Mouse (Mus musculus): ENCODE measurements at regions not wholly inside any gene's neighbourhood (a gene's known extent, or its start where the extent isn't known, plus 50 kb on each side); places are given as distances from the start of the nearest gene placed in this dataset.

- no peak overlapping the region for H3K27ac ChIP-seq (ENCODE audit: low read length)
- H3K4me1 ChIP-seq (ENCODE audit: control insufficient read depth, low read depth, low read length): no peaks in the 10 kb centered on the region
- 55% methylated on average over 4 of the region's 4 CpGs for WGBS (ENCODE audit: insufficient replicate concordance)
- ATAC-seq (ENCODE audit: low read depth): no peak
- no peaks in the 10 kb centered on the region for H3K36me3 ChIP-seq (ENCODE audit: control insufficient read depth, insufficient read depth)
- no peak overlapping the region for H3K4me3 ChIP-seq (ENCODE audit: low read depth, low read length)
- H3K4me2 ChIP-seq (ENCODE audit: low read depth, low read length): no peak overlapping the region
- no peaks in the 10 kb centered on the region for H3K9me3 ChIP-seq (replicated peaks; ENCODE audit: control insufficient read depth, low read length)
- H3K9ac ChIP-seq (ENCODE audit: low read depth, low read length): no peak overlapping the region
- H3K27me3 ChIP-seq (ENCODE audit: control insufficient read depth, insufficient read depth, low read depth, low read length): no peaks in the 10 kb centered on the region
Observed at GRCm38 (mm10) chr4:142578536-142578935, 339.3 kb upstream of the Kazn start.

DNA sequence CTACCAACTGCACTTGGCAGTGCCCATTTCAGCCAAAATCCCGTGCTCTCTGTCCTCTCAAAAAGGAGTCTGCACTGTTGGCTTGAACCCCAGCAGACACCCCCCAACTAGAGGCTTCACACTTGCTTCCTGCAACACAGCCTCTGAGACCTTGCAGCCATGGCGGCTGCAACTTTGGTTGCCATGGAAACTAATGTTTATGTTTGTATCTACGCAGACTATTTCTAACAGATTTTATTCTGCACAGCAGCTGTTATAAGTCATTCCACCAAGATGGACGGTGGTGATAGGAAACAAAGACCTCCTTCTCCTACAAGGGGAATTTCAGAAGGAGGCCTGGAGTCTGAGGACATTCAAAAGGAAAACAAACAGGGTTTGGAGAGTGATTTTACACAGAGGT lies 338.3 kb upstream of the Kazn start:
- no peak for ATAC-seq (ENCODE audit: low read depth)
- 49% methylated on average over 4 of the region's 4 CpGs for WGBS (ENCODE audit: insufficient replicate concordance)
- no peak overlapping the region for H3K4me2 ChIP-seq (ENCODE audit: low read depth, low read length)
- H3K27ac ChIP-seq (ENCODE audit: low read length): no peak overlapping the region
- H3K9ac ChIP-seq (ENCODE audit: low read depth, low read length): no peak overlapping the region
- no peaks in the 10 kb centered on the region for H3K27me3 ChIP-seq (ENCODE audit: control insufficient read depth, insufficient read depth, low read depth, low read length)
- H3K4me3 ChIP-seq (ENCODE audit: low read depth, low read length): no peak overlapping the region
- no peaks in the 10 kb centered on the region for H3K36me3 ChIP-seq (ENCODE audit: control insufficient read depth, insufficient read depth)
- no peaks in the 10 kb centered on the region for H3K9me3 ChIP-seq (replicated peaks; ENCODE audit: control insufficient read depth, low read length)
- H3K4me1 ChIP-seq (ENCODE audit: control insufficient read depth, low read depth, low read length): no peaks in the 10 kb centered on the region

DNA sequence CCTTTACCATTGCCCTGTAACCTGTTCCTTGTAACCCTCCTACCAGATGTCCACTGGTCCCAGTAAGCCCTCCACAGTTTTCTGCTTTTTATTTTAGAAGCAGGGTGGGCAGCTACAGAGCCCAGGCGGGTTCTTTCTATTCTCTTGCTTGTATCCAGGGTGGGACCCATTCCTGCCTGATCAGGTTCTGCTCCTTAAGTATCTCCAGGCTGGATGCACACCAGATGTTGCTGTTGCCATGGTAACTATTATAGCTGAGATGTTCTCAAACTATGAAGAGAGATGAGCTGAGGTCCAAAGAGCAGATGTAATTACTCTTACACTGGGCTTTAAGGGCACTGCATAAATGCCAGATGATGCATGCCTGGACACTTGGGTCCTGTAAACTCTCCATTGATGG lies 335.3 kb upstream of the Kazn start:
- H3K36me3 ChIP-seq (ENCODE audit: control insufficient read depth, insufficient read depth): no peaks in the 10 kb centered on the region
- H3K4me2 ChIP-seq (ENCODE audit: low read depth, low read length): no peak overlapping the region
- H3K4me1 ChIP-seq (ENCODE audit: control insufficient read depth, low read depth, low read length): no peaks in the 10 kb centered on the region
- WGBS (ENCODE audit: insufficient replicate concordance): 33% methylated on average over 1 of the region's 1 CpGs
- no peak overlapping the region for H3K27ac ChIP-seq (ENCODE audit: low read length)
- no peaks in the 10 kb centered on the region for H3K27me3 ChIP-seq (ENCODE audit: control insufficient read depth, insufficient read depth, low read depth, low read length)
- ATAC-seq (ENCODE audit: low read depth): no peak
- no peaks in the 10 kb centered on the region for H3K9me3 ChIP-seq (replicated peaks; ENCODE audit: control insufficient read depth, low read length)
- no peak overlapping the region for H3K4me3 ChIP-seq (ENCODE audit: low read depth, low read length)
- H3K9ac ChIP-seq (ENCODE audit: low read depth, low read length): no peak overlapping the region

- Histone ChIP-seq H3K27ac (ENCODE audit: low read length) (no peak overlapping the region), H3K9ac (ENCODE audit: low read depth, low read length) (no peak overlapping the region), H3K36me3 (ENCODE audit: control insufficient read depth, insufficient read depth) (no peaks in the 10 kb centered on the region), H3K4me2 (ENCODE audit: low read depth, low read length) (no peak overlapping the region), H3K27me3 (ENCODE audit: control insufficient read depth, insufficient read depth, low read depth, low read length) (no peaks in the 10 kb centered on the region), H3K9me3 (replicated peaks; ENCODE audit: control insufficient read depth, low read length) (no peaks in the 10 kb centered on the region), H3K4me1 (ENCODE audit: control insufficient read depth, low read depth, low read length) (no peaks in the 10 kb centered on the region), H3K4me3 (ENCODE audit: low read depth, low read length) (no peak overlapping the region)
- 22% methylated on average over 7 of the region's 7 CpGs for WGBS (ENCODE audit: insufficient replicate concordance)
- ATAC-seq (ENCODE audit: low read depth): no peak
Observed at GRCm38 (mm10) chr4:142570712-142571111, 331.5 kb upstream of the Kazn start.

DNA sequence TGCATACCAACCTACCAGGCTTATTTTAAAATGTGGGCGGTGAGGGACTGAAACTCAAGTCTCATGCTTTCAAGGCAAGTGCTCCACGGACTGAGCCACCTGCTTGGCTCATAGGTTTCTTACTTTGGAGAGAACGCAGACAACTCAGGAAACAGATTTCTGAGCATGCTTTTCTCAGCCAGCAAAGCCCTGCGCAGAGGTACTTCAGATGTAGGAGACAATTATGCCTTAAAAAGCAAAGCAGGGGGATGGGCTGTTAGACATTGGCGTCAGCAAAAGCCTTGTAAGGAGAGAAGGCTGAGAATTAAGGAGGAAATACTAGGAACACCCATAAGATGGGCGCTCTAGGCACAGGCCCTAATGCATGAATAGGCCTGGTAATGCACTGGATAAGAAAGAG lies 329.4 kb upstream of the Kazn start:
- no peaks in the 10 kb centered on the region for H3K9me3 ChIP-seq (replicated peaks; ENCODE audit: control insufficient read depth, low read length)
- H3K9ac ChIP-seq (ENCODE audit: low read depth, low read length): no peak overlapping the region
- 58% methylated on average over 6 of the region's 6 CpGs for WGBS (ENCODE audit: insufficient replicate concordance)
- no peak overlapping the region for H3K4me3 ChIP-seq (ENCODE audit: low read depth, low read length)
- H3K27ac ChIP-seq (ENCODE audit: low read length): no peak overlapping the region
- H3K27me3 ChIP-seq (ENCODE audit: control insufficient read depth, insufficient read depth, low read depth, low read length): no peaks in the 10 kb centered on the region
- H3K4me2 ChIP-seq (ENCODE audit: low read depth, low read length): no peak overlapping the region
- H3K36me3 ChIP-seq (ENCODE audit: control insufficient read depth, insufficient read depth): no peaks in the 10 kb centered on the region
- H3K4me1 ChIP-seq (ENCODE audit: control insufficient read depth, low read depth, low read length): no peaks in the 10 kb centered on the region
- no peak for ATAC-seq (ENCODE audit: low read depth)

DNA sequence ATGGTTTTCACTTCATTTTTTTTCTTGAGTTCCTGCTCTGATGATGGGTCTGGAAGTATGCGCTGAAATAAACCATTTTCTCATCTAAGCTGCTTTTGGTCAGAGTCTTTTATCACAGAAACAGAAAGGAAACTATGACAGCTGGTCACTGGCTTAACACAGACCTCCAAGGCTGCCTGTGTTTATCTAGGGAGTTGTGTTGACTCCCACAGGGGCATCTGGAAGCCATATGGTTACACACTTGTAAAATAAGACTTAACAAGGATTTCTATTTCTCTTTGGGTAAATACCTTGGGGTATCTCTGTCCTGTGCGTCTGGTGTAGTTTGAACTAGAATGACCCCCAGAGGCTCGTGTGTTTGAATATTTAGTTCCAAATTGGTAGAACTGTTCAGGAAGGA lies 315.5 kb upstream of the Kazn start:
- WGBS (ENCODE audit: insufficient replicate concordance): 55% methylated on average over 3 of the region's 3 CpGs
- Histone ChIP-seq H3K36me3 (ENCODE audit: control insufficient read depth, insufficient read depth) (no peaks in the 10 kb centered on the region), H3K4me3 (ENCODE audit: low read depth, low read length) (no peak overlapping the region), H3K4me1 (ENCODE audit: control insufficient read depth, low read depth, low read length) (no peaks in the 10 kb centered on the region), H3K9me3 (replicated peaks; ENCODE audit: control insufficient read depth, low read length) (no peaks in the 10 kb centered on the region), H3K4me2 (ENCODE audit: low read depth, low read length) (no peak overlapping the region), H3K27ac (ENCODE audit: low read length) (no peak overlapping the region), H3K27me3 (ENCODE audit: control insufficient read depth, insufficient read depth, low read depth, low read length) (no peaks in the 10 kb centered on the region), H3K9ac (ENCODE audit: low read depth, low read length) (no peak overlapping the region)
- no peak for ATAC-seq (ENCODE audit: low read depth)

DNA sequence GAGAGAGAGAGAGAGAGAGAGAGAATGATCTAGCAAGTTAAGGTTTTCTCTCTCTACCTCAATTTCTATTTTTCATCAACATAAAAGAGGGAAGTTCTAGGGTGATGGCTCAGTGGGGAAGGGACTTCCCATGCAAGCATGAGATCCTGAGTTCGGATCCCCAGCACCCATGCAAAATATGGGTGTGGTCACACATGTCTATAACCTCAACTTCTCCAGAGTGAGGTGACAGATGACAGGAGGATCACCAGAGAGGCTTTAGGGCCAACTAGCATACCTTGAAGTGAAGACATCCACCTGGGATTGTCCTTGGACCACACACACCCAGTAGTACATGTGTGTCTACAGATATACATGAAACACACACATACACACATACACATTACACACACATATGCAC lies 306.7 kb upstream of the Kazn start:
- no peaks in the 10 kb centered on the region for H3K4me1 ChIP-seq (ENCODE audit: control insufficient read depth, low read depth, low read length)
- no peaks in the 10 kb centered on the region for H3K36me3 ChIP-seq (ENCODE audit: control insufficient read depth, insufficient read depth)
- no peak overlapping the region for H3K4me3 ChIP-seq (ENCODE audit: low read depth, low read length)
- ATAC-seq (ENCODE audit: low read depth): no peak
- no peak overlapping the region for H3K9ac ChIP-seq (ENCODE audit: low read depth, low read length)
- 38% methylated on average over 1 of the region's 1 CpGs for WGBS (ENCODE audit: insufficient replicate concordance)
- no peaks in the 10 kb centered on the region; the same call in 1 of the 2 replicates for H3K9me3 ChIP-seq (replicated peaks; ENCODE audit: control insufficient read depth, low read length)
- H3K4me2 ChIP-seq (ENCODE audit: low read depth, low read length): no peak overlapping the region
- H3K27me3 ChIP-seq (ENCODE audit: control insufficient read depth, insufficient read depth, low read depth, low read length): no peaks in the 10 kb centered on the region
- H3K27ac ChIP-seq (ENCODE audit: low read length): no peak overlapping the region

DNA sequence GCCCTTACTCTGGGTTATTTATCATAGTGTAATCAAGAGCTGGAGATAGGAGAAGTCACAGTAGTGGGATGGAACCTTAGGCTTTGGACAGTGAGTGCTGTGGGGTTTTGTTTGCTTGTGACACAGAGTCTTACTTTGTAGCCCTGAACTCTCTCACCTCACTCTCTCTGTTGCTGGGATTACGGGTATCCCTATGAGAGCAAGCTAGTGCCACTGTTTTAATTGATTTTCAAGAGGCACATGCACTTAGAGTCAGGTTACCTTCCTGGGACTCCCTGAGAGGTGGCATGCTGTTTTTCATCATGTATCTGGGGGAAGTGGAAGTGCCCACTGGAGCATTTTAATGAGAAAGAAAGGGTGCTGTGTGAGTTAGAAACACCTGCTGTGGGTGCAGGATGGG lies 306.0 kb upstream of the Kazn start:
- Histone ChIP-seq H3K9me3 (replicated peaks; ENCODE audit: control insufficient read depth, low read length) (no peaks in the 10 kb centered on the region; the same call in 1 of the 2 replicates), H3K36me3 (ENCODE audit: control insufficient read depth, insufficient read depth) (no peaks in the 10 kb centered on the region), H3K4me1 (ENCODE audit: control insufficient read depth, low read depth, low read length) (no peaks in the 10 kb centered on the region), H3K9ac (ENCODE audit: low read depth, low read length) (no peak overlapping the region), H3K27me3 (ENCODE audit: control insufficient read depth, insufficient read depth, low read depth, low read length) (no peaks in the 10 kb centered on the region), H3K4me2 (ENCODE audit: low read depth, low read length) (no peak overlapping the region), H3K4me3 (ENCODE audit: low read depth, low read length) (no peak overlapping the region), H3K27ac (ENCODE audit: low read length) (no peak overlapping the region)
- ATAC-seq (ENCODE audit: low read depth): no peak
- WGBS (ENCODE audit: insufficient replicate concordance): 31% methylated on average over 1 of the region's 1 CpGs

GRCm38 (mm10) chr4:142544736-142545135 lies 305.5 kb upstream of the Kazn start:
- H3K27ac ChIP-seq (ENCODE audit: low read length): no peak overlapping the region
- H3K4me1 ChIP-seq (ENCODE audit: control insufficient read depth, low read depth, low read length): no peaks in the 10 kb centered on the region
- 57% methylated on average over 8 of the region's 8 CpGs for WGBS (ENCODE audit: insufficient replicate concordance)
- no peak overlapping the region for H3K4me2 ChIP-seq (ENCODE audit: low read depth, low read length)
- no peak overlapping the region for H3K4me3 ChIP-seq (ENCODE audit: low read depth, low read length)
- H3K9ac ChIP-seq (ENCODE audit: low read depth, low read length): no peak overlapping the region
- no peaks in the 10 kb centered on the region; the same call in 1 of the 2 replicates for H3K9me3 ChIP-seq (replicated peaks; ENCODE audit: control insufficient read depth, low read length)
- no peaks in the 10 kb centered on the region for H3K36me3 ChIP-seq (ENCODE audit: control insufficient read depth, insufficient read depth)
- no peak for ATAC-seq (ENCODE audit: low read depth)
- H3K27me3 ChIP-seq (ENCODE audit: control insufficient read depth, insufficient read depth, low read depth, low read length): no peaks in the 10 kb centered on the region
